Mouse (Mus musculus): ENCODE data around the gene 4833427G06Rik. TPM values are rescaled to one million over a fixed set of nuclear protein-coding genes. Genes with fewer than 3 reads are reported as not detected.
"Not testable (repeated sequence)": the region's sequence is repeated elsewhere in the genome, so short reads cannot be mapped to it uniquely, and the experiment has no call there.

Gene 4833427G06Rik
- total RNA-seq (2022) = under 1 TPM in 2 of 4 experiments, not detected in 2; 0.49 to 0.70 TPM

GRCm38 (mm10) chr9:51101756-51102425 lies at the start of gene 4833427G06Rik:
Gene 4833427G06Rik (minus strand): TSS chr9:51102078.
- peak; percentile 61 for DNase-seq

- no peak for DNase-seq
These were observed 45.4 kb upstream of the 4833427G06Rik start for GRCm38 (mm10) chr9:51147294-51147693.

- DNase-seq = no peak
These were observed 44.6 kb upstream of the 4833427G06Rik start for GRCm38 (mm10) chr9:51146496-51146895.

GRCm38 (mm10) chr9:51144218-51144617 lies 42.3 kb upstream of the 4833427G06Rik start:
- no peak for DNase-seq

GRCm38 (mm10) chr9:51143437-51143836 lies 41.6 kb upstream of the 4833427G06Rik start:
- DNase-seq = no peak

GRCm38 (mm10) chr9:51140711-51141110 lies 38.8 kb upstream of the 4833427G06Rik start:
- no peak for DNase-seq

- not testable (repeated sequence) for DNase-seq
These were observed 37.5 kb upstream of the 4833427G06Rik start for GRCm38 (mm10) chr9:51139401-51139800.

GRCm38 (mm10) chr9:51138301-51138700 lies 36.4 kb upstream of the 4833427G06Rik start:
- DNase-seq = no peak

- no peak for DNase-seq
These were observed 36.0 kb upstream of the 4833427G06Rik start for GRCm38 (mm10) chr9:51137836-51138235.

GRCm38 (mm10) chr9:51137432-51137831 lies 35.6 kb upstream of the 4833427G06Rik start:
- DNase-seq = no peak

GRCm38 (mm10) chr9:51136985-51137384 lies 35.1 kb upstream of the 4833427G06Rik start:
- DNase-seq = no peak

- no peak for DNase-seq
These were observed 12.9 kb upstream of the 4833427G06Rik start for GRCm38 (mm10) chr9:51114767-51115166.

- no peak for DNase-seq
These were observed 3.9 kb upstream of the 4833427G06Rik start for GRCm38 (mm10) chr9:51105751-51106150.

- DNase-seq = peak; percentile 26
These were observed 2.1 kb upstream of the 4833427G06Rik start for GRCm38 (mm10) chr9:51103808-51104514.

- DNase-seq = peak; percentile 61
These were observed 1.3 kb upstream of the 4833427G06Rik start for GRCm38 (mm10) chr9:51102963-51103807.

GRCm38 (mm10) chr9:51096306-51096705 lies 5.6 kb downstream of the 4833427G06Rik start:
- DNase-seq = peak; percentile 45

- no peak for DNase-seq
These were observed 8.2 kb downstream of the 4833427G06Rik start for GRCm38 (mm10) chr9:51093697-51094096.

GRCm38 (mm10) chr9:51081614-51082013 lies 20.3 kb downstream of the 4833427G06Rik start:
- DNase-seq = no peak

- DNase-seq = peak; percentile 56
These were observed 24.9 kb downstream of the 4833427G06Rik start, which contains the start of gene Layn for GRCm38 (mm10) chr9:51076979-51077315. Gene Layn (minus strand): TSS chr9:51077094.

- no peak for DNase-seq
These were observed 25.4 kb downstream of the 4833427G06Rik start for GRCm38 (mm10) chr9:51076300-51076978.

- no peak for DNase-seq
These were observed 26.1 kb downstream of the 4833427G06Rik start for GRCm38 (mm10) chr9:51075780-51076179.

GRCm38 (mm10) chr9:51070801-51071200 lies 31.1 kb downstream of the 4833427G06Rik start:
- DNase-seq = peak; percentile 35
